Mouse (Mus musculus): ENCODE data around the gene Khdrbs1. TPM values are rescaled to one million over a fixed set of nuclear protein-coding genes. Genes with fewer than 3 reads are reported as not detected.

Gene Khdrbs1
- total and polyA plus RNA-seq, 3 experiments = 11.4 to 41.7 (median 38.1) TPM

DNA sequence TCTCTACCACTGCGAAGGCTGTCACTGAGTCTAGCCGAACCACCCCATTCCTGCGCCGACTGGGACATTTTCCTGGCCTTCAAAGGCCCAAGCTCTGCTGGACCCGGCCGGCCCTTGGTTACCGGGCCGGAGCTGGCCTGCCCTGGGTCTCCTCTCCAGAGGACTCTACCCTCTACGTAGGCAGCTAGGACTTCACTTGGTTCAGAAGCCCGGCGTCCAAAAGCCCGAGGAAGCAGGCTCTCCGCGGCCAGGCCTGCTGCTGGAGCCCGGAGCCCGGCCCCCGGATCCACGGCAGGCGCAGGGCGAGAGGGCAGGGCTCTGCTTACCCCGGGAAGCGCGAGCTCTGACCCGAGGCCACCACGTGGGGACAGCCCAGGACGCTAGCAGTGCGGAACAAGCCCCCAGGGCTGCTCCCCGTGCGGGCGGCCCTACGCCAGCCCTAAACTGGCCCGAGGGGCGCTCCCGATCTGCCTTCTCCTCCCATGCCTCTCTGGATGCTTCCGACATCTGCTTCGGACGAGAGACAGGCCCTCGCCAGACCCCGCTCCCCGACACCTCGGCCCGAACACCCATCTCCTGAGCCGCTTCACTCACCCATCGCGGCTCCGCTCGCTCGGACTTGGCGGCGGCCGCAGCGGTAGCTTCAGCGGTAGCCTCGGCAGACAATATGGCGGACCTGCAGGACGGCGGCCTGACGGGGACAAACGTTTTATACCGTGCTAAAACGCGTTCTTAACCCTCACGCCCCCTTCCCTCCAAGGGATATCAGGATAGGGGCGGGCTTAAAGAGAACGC, 69.8 kb downstream of the Khdrbs1 start, which contains the start of gene Kpna6:
TSS of gene Kpna6 (minus strand) at position 685 of the 795 bp plus-strand sequence.
- Histone ChIP-seq H3K27ac (peak within 1 kb of the TSS; percentile 89), H3K4me3 (peak within 1 kb of the TSS; percentile 85), H3K27me3 (ENCODE audit: control insufficient read depth, insufficient read depth, low read length) (no peaks in the 10 kb centered on the region), H3K79me2 (replicated peaks; ENCODE audit: control insufficient read depth, insufficient read depth, low read length) (no peaks in the 10 kb centered on the region), H3K4me1 (ENCODE audit: control insufficient read depth, insufficient read depth, low read length) (peaks cover 3% of the 10 kb centered on the region; the same call in 1 of the 2 replicates), H3K36me3 (ENCODE audit: control insufficient read depth, insufficient read depth, low read length) (peaks cover 5% of the 10 kb centered on the region; the same call in 1 of the 2 replicates), H3K9ac (ENCODE audit: low read depth, low read length) (peak within 1 kb of the TSS; percentile 91)
- under 1% methylated on average over 65 of the region's 65 CpGs for WGBS
- no peak for TF ChIP-seq CTCF (IDR thresholded peaks at IDR 0.05)
- peak; percentile 78; the same call in 1 of the 2 replicates for TF ChIP-seq EP300 (IDR thresholded peaks at IDR 0.05; ENCODE audit: insufficient read depth, low read depth, low read length)
- TF ChIP-seq POLR2A (IDR thresholded peaks at IDR 0.05; ENCODE audit: insufficient read depth, low read depth, low read length) = peak; percentile 36; the same call in 1 of the 2 replicates
- DNase-seq = peak; percentile 93 to 96
- intact Hi-C loops (cut with DNase I) = loop anchor here (1.0 to 2.0 kb wide), 2 partner anchors 24 to 71 kb away; partner anchors contain the start of genes Khdrbs1 and Tmem39b

- DNase-seq = peak; percentile 46 to 49
- 3% methylated on average over 12 of the region's 12 CpGs for WGBS
- TF ChIP-seq EP300 (IDR thresholded peaks at IDR 0.05; ENCODE audit: insufficient read depth, low read depth, low read length) (no peak), CTCF (IDR thresholded peaks at IDR 0.05) (peak; percentile 90)
- H3K27me3 ChIP-seq (ENCODE audit: control insufficient read depth, insufficient read depth, low read length) = no peaks in the 10 kb centered on the region
- peaks cover 5% of the 10 kb centered on the region; the same call in 1 of the 2 replicates for H3K36me3 ChIP-seq (ENCODE audit: control insufficient read depth, insufficient read depth, low read length)
- H3K27ac ChIP-seq = peak overlapping the region; percentile 89
- H3K4me1 ChIP-seq (ENCODE audit: control insufficient read depth, insufficient read depth, low read length) = peaks cover 3% of the 10 kb centered on the region; the same call in 1 of the 2 replicates
- H3K79me2 ChIP-seq (replicated peaks; ENCODE audit: control insufficient read depth, insufficient read depth, low read length) = peaks cover 2% of the 10 kb centered on the region; the same call in 1 of the 2 replicates
- H3K4me3 ChIP-seq = peak overlapping the region; percentile 85
- H3K9ac ChIP-seq (ENCODE audit: low read depth, low read length) = peak overlapping the region; percentile 91
- intact Hi-C loops (cut with DNase I) = loop anchor here (1.0 to 2.0 kb wide), 3 partner anchors 25 to 71 kb away; partner anchors contain the start of genes Khdrbs1 and Tmem39b
These were observed 70.5 kb downstream of the Khdrbs1 start for GRCm38 (mm10) chr4:129671491-129672082.

DNA sequence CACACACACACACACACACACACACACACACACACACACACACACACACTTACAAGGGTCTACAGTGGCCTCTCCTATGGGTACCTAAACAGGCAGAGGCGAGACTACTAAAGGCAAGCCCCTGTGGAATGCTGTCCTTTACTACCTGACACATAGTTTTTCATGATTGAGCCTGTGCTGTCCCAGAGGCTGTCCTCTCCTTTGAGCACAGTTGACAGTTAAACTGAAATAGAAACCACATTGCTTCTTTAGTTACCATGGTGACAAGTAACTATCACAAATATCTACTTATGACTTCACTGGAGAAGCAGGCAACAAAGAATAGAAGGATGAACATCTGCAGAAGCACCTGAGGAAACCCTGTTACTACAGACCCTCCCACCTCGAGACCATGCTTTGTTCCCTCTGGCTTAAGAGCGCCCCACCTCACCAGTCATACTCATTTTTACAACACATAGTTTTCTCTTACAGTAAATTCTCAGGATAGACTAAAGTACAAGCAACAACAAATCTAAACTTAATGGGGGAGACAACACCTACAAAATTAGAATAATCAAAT, 79.8 kb downstream of the Khdrbs1 start:
- DNase-seq = no peak
- Histone ChIP-seq H3K9ac (ENCODE audit: low read depth, low read length) (no peak overlapping the region), H3K4me3 (no peak overlapping the region), H3K79me2 (replicated peaks; ENCODE audit: control insufficient read depth, insufficient read depth, low read length) (peaks cover 2% of the 10 kb centered on the region; the same call in 1 of the 2 replicates), H3K27ac (no peak overlapping the region), H3K4me1 (ENCODE audit: control insufficient read depth, insufficient read depth, low read length) (no peaks in the 10 kb centered on the region), H3K36me3 (ENCODE audit: control insufficient read depth, insufficient read depth, low read length) (peaks cover 2% of the 10 kb centered on the region), H3K27me3 (ENCODE audit: control insufficient read depth, insufficient read depth, low read length) (no peaks in the 10 kb centered on the region)
- WGBS = 85% methylated on average over 3 of the region's 3 CpGs
- intact Hi-C loops (cut with DNase I) = no loop called here
- TF ChIP-seq POLR2A (IDR thresholded peaks at IDR 0.05; ENCODE audit: insufficient read depth, low read depth, low read length) (no peak), CTCF (IDR thresholded peaks at IDR 0.05) (no peak), EP300 (IDR thresholded peaks at IDR 0.05; ENCODE audit: insufficient read depth, low read depth, low read length) (no peak)

- intact Hi-C loops (cut with DNase I) = no loop called here
- H3K36me3 ChIP-seq (ENCODE audit: control insufficient read depth, insufficient read depth, low read length) = peaks cover 2% of the 10 kb centered on the region
- no peak overlapping the region for H3K4me3 ChIP-seq
- DNase-seq = no peak
- no peaks in the 10 kb centered on the region for H3K27me3 ChIP-seq (ENCODE audit: control insufficient read depth, insufficient read depth, low read length)
- 93% methylated on average over 3 of the region's 3 CpGs for WGBS
- H3K79me2 ChIP-seq (replicated peaks; ENCODE audit: control insufficient read depth, insufficient read depth, low read length) = no peaks in the 10 kb centered on the region
- H3K4me1 ChIP-seq (ENCODE audit: control insufficient read depth, insufficient read depth, low read length) = no peaks in the 10 kb centered on the region
- no peak overlapping the region for H3K27ac ChIP-seq
- no peak for TF ChIP-seq CTCF (IDR thresholded peaks at IDR 0.05)
- TF ChIP-seq EP300 (IDR thresholded peaks at IDR 0.05; ENCODE audit: insufficient read depth, low read depth, low read length) = no peak
- TF ChIP-seq POLR2A (IDR thresholded peaks at IDR 0.05; ENCODE audit: insufficient read depth, low read depth, low read length) = no peak
- H3K9ac ChIP-seq (ENCODE audit: low read depth, low read length) = no peak overlapping the region
These were observed 80.5 kb downstream of the Khdrbs1 start for GRCm38 (mm10) chr4:129661584-129661983.

DNA sequence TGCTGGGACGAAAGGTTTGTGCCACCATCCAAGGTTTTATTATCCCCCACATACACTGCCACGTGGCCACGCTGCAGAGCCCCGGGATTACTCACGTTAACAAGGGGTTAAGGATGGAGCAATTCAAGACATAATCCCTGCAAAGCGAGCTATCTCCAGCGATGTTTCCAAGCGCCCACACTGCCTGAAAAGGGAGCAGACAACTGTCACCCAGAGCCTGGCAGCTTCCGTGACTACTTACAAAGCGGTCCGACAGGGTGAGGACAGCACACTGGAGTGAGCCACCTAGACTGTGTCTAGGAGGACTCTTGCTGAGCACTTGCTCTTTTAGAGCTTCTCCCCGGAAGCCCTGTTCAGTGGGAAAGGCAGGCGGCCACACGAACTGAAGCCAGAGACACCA, 87.3 kb downstream of the Khdrbs1 start:
- 90% methylated on average over 14 of the region's 14 CpGs for WGBS
- peaks cover 3% of the 10 kb centered on the region; the same call in 1 of the 2 replicates for H3K36me3 ChIP-seq (ENCODE audit: control insufficient read depth, insufficient read depth, low read length)
- no peak for DNase-seq

More for the DNA sequence above, 87.3 kb downstream of the Khdrbs1 start:
- TF ChIP-seq CTCF (IDR thresholded peaks at IDR 0.05) (no peak), POLR2A (IDR thresholded peaks at IDR 0.05; ENCODE audit: insufficient read depth, low read depth, low read length) (no peak), EP300 (IDR thresholded peaks at IDR 0.05; ENCODE audit: insufficient read depth, low read depth, low read length) (no peak)
- intact Hi-C loops (cut with DNase I) = no loop called here
- Histone ChIP-seq H3K4me1 (ENCODE audit: control insufficient read depth, insufficient read depth, low read length) (no peaks in the 10 kb centered on the region), H3K9ac (ENCODE audit: low read depth, low read length) (no peak overlapping the region), H3K79me2 (replicated peaks; ENCODE audit: control insufficient read depth, insufficient read depth, low read length) (no peaks in the 10 kb centered on the region), H3K4me3 (no peak overlapping the region), H3K27me3 (ENCODE audit: control insufficient read depth, insufficient read depth, low read length) (no peaks in the 10 kb centered on the region), H3K27ac (no peak overlapping the region)

Small RNA genes lying within 50 kb of the gene (microRNA-seq; reads per million reads assigned to microRNA genes)
- gene Gm28017 = 0 reads per million in 2 experiments
- gene Mir7016 = 0 reads per million in 2 experiments

Other genes starting within 250 kb of the Khdrbs1 start
- gene Marcksl1, start 228.7 kb downstream of the Khdrbs1 start, total RNA-seq (2021) = 1 to 10 TPM; 3.5 to 5.1 TPM
- gene Marcksl1, start 228.7 kb downstream of the Khdrbs1 start, polyA plus RNA-seq (2012; rRNA removed) = 5.1 and 7.0 TPM in 2 replicates
- 10 to 100 TPM; 15.7 to 16.1 TPM for gene Hdac1, start 199.6 kb downstream of the Khdrbs1 start, total RNA-seq (2021)
- gene Hdac1, start 199.6 kb downstream of the Khdrbs1 start, polyA plus RNA-seq (2012; rRNA removed) = 17.9 and 35.2 TPM in 2 replicates
- gene Lck, start 168.7 kb downstream of the Khdrbs1 start, total RNA-seq (2021) = 1 to 10 TPM in 1 of 2 experiments, under 1 TPM in 1; 0.84 to 1.1 TPM
- gene Lck, start 168.7 kb downstream of the Khdrbs1 start, polyA plus RNA-seq (2012; rRNA removed) = 1.6 and 3.5 TPM in 2 replicates
- under 1 TPM in 1 of 2 experiments, not detected in 1; 0.81 TPM for gene Fam167b, start 163.8 kb downstream of the Khdrbs1 start, total RNA-seq (2021)
- 1.4 and 1.8 TPM in 2 replicates for gene Fam167b, start 163.8 kb downstream of the Khdrbs1 start, polyA plus RNA-seq (2012; rRNA removed)
- gene Eif3i, start 141.7 kb downstream of the Khdrbs1 start, total RNA-seq (2021) = 100 to 1,000 TPM; 116 to 132 TPM
- gene Eif3i, start 141.7 kb downstream of the Khdrbs1 start, polyA plus RNA-seq (2012; rRNA removed) = 185 and 257 TPM in 2 replicates
- 10 to 100 TPM; 35.9 to 41.7 TPM for gene Tmem234, start 141.6 kb downstream of the Khdrbs1 start, total RNA-seq (2021)
- 69.5 and 74.9 TPM in 2 replicates for gene Tmem234, start 141.6 kb downstream of the Khdrbs1 start, polyA plus RNA-seq (2012; rRNA removed)
- gene Dcdc2b, start 128.0 kb downstream of the Khdrbs1 start, total RNA-seq (2021) = under 1 TPM; 0.39 to 0.45 TPM
- gene Dcdc2b, start 128.0 kb downstream of the Khdrbs1 start, polyA plus RNA-seq (2012; rRNA removed) = 1.7 and 3.3 TPM in 2 replicates
- gene Iqcc, start 123.2 kb downstream of the Khdrbs1 start, total RNA-seq (2021) = 10 to 100 TPM; 13.0 to 19.7 TPM
- 24.5 and 30.9 TPM in 2 replicates for gene Iqcc, start 123.2 kb downstream of the Khdrbs1 start, polyA plus RNA-seq (2012; rRNA removed)
- gene Ccdc28b, start 118.4 kb downstream of the Khdrbs1 start, total RNA-seq (2021) = 10 to 100 TPM; 11.3 to 16.8 TPM
- gene Ccdc28b, start 118.4 kb downstream of the Khdrbs1 start, polyA plus RNA-seq (2012; rRNA removed) = 10.8 and 22.5 TPM in 2 replicates
- 10 to 100 TPM; 25.6 to 27.2 TPM for gene Txlna, start 101.2 kb downstream of the Khdrbs1 start, total RNA-seq (2021)
- gene Txlna, start 101.2 kb downstream of the Khdrbs1 start, polyA plus RNA-seq (2012; rRNA removed) = 13.7 and 23.3 TPM in 2 replicates
- 10 to 100 TPM; 69.6 to 79.2 TPM for gene Kpna6, start 69.5 kb downstream of the Khdrbs1 start, total RNA-seq (2021)
- gene Kpna6, start 69.5 kb downstream of the Khdrbs1 start, polyA plus RNA-seq (2012; rRNA removed) = 28.2 and 57.9 TPM in 2 replicates
- 1 to 10 TPM; 4.8 to 5.0 TPM for gene Tmem39b, start 45.5 kb downstream of the Khdrbs1 start, total RNA-seq (2021)
- 13.4 and 14.4 TPM in 2 replicates for gene Tmem39b, start 45.5 kb downstream of the Khdrbs1 start, polyA plus RNA-seq (2012; rRNA removed)
- gene Ptp4a2, start 68.9 kb upstream of the Khdrbs1 start, total RNA-seq (2021) = 100 to 1,000 TPM; 194 to 199 TPM
- 51.6 and 110 TPM in 2 replicates for gene Ptp4a2, start 68.9 kb upstream of the Khdrbs1 start, polyA plus RNA-seq (2012; rRNA removed)
- gene Spocd1, start 186.9 kb upstream of the Khdrbs1 start, total RNA-seq (2021) = under 1 TPM in 1 of 2 experiments, not detected in 1; 0.07 TPM
- not detected in 2 replicates for gene Spocd1, start 186.9 kb upstream of the Khdrbs1 start, polyA plus RNA-seq (2012; rRNA removed)
- 1 to 10 TPM; 1.8 to 2.0 TPM for gene Adgrb2, start 242.6 kb upstream of the Khdrbs1 start, total RNA-seq (2021)
- gene Adgrb2, start 242.6 kb upstream of the Khdrbs1 start, polyA plus RNA-seq (2012; rRNA removed) = 2.5 and 4.8 TPM in 2 replicates